Mouse (Mus musculus) urinary bladder, postnatal 10 days (tissue): ENCODE measurements at regions not wholly inside any gene's neighbourhood (a gene's known extent, or its start where the extent isn't known, plus 50 kb on each side); places are given as distances from the start of the nearest gene placed in this dataset.

Experiments used
- DNase-seq: peaks from one replicate; pipeline ENCODE4 v3.0.0; 2022; ENCODE audit warnings: low spot score

- no peak for DNase-seq
Observed at GRCm38 (mm10) chr5:149338016-149338696, 73.4 kb upstream of the Medag start.

DNA sequence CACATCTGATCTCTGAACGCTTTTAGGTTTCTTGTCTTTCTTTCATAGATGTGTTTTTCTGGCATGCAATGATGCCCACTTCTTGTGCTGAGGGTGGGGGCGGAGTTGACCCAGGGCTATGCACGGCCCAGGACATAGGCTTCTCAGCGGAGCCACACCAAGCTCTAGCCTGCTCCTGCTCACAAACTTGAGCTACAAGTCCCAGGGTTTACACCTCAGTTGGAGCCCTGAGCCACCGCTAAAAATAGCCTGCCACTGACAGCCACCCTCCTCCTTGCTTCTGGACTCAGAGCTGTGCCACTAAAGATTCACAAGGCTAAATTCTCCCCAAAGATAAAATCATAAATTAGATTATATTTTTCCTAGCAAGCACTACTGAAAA is 72.9 kb upstream of the Medag start:
- no peak for DNase-seq

DNA sequence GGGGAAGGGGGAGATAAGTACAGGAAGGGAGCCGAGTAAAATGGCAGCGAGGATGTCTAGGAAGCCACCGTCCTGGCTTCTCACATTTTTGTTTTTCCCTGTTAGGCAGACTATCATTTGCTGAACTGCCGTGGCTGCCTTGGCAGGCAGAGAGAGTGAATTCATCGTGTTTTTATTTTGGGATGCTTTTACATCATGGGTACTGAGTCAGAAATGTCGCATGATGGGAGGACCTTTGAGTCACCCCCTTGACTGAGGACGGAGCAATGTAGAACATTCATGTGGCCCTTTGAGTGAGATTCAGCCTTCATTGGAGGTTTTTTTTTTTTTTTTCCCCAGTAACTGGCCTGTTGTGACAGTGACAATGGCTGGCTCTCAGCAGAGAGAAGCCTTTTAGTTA is 71.2 kb upstream of the Medag start:
- no peak for DNase-seq

- DNase-seq = no peak
Observed at GRCm38 (mm10) chr5:149341461-149341860, 70.1 kb upstream of the Medag start.

- DNase-seq = no peak
Observed at GRCm38 (mm10) chr5:149343610-149344527, 67.7 kb upstream of the Medag start.

- no peak for DNase-seq
Observed at GRCm38 (mm10) chr5:149344528-149344855, 67.1 kb upstream of the Medag start.

DNA sequence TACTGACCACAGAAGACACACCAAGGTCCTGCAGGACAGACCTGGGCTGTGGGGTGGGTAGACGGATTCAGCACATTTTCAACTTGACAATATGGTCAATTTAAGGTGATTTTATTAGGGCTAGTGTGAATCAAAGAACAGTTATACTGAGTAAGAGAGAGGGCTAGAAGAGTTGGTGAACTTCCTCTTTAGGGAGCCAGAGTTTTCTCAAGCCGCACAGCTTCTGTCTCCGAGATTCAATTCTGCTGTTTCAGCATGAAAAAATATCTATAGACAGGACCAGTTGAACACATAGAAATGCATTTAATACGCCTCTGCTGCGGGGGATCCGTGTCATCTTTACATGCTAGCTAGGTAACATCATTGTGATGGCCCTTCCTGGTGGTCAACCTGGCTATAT is 66.4 kb upstream of the Medag start:
- DNase-seq = no peak

DNA sequence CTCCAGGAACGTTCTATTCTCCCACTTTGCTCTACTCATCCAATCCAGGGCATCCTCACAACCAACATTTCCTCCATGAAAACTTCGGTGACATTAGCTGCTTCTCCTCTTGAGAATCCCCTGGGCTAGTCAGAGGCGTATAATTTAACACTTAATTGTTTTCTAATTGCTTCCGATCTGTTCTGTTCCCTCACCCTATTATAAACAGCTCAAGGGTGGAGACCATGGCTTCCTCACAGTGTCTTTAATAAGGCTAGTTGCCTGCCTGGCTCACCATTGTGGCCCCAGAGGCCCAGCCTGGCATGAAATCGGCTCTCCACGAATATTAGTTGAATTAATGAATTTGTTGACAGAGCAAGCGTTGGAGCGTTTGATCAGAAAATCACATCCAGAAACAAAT is 61.9 kb upstream of the Medag start:
- no peak for DNase-seq

- DNase-seq = peak; percentile 23
Observed at GRCm38 (mm10) chr5:149353039-149353655, 58.4 kb upstream of the Medag start.

GRCm38 (mm10) chr5:149354448-149355115 is 57.0 kb upstream of the Medag start:
- no peak for DNase-seq

GRCm38 (mm10) chr5:149355131-149355530 is 56.4 kb upstream of the Medag start:
- DNase-seq = no peak

- DNase-seq = no peak
Observed at GRCm38 (mm10) chr5:149356970-149357369, 54.6 kb upstream of the Medag start.
